Mouse (Mus musculus): ENCODE measurements around the gene Trim41. TPM values are rescaled to one million over a fixed set of nuclear protein-coding genes. Genes with fewer than 3 reads are reported as not detected.
"Not testable (repeated sequence)": the region's sequence is repeated elsewhere in the genome, so short reads cannot be mapped to it uniquely, and the experiment has no call there.

The Trim41 gene
- polyA plus RNA-seq, 1 experiment: 45.0 TPM

GRCm38 (mm10) chr11:48835923-48836322 lies 18.8 kb upstream of the Trim41 start:
- Histone ChIP-seq H3K27me3 (ENCODE audit: control insufficient read depth, insufficient read depth, low read length) (no peaks in the 10 kb centered on the region), H3K4me3 (replicated peaks; ENCODE audit: insufficient read depth, low read depth, low read length) (no peak overlapping the region), H3K27ac (ENCODE audit: insufficient read depth, low read length) (no peak overlapping the region), H3K4me1 (ENCODE audit: control insufficient read depth, insufficient read depth, low read length) (no peaks in the 10 kb centered on the region)
- 79% methylated on average over 6 of the region's 6 CpGs for WGBS
- no peak for DNase-seq
- TF ChIP-seq POLR2A (IDR thresholded peaks at IDR 0.05; ENCODE audit: borderline replicate concordance, insufficient read depth, low read length): no peak
- TF ChIP-seq CTCF (IDR thresholded peaks at IDR 0.05; ENCODE audit: borderline replicate concordance, insufficient read depth, low read depth, low read length): no peak

- WGBS: under 1% methylated on average over 30 of the region's 30 CpGs
- peak; percentile 87 to 95 for DNase-seq
- TF ChIP-seq CTCF (IDR thresholded peaks at IDR 0.05; ENCODE audit: borderline replicate concordance, insufficient read depth, low read depth, low read length) (no peak), POLR2A (IDR thresholded peaks at IDR 0.05; ENCODE audit: borderline replicate concordance, insufficient read depth, low read length) (no peak)
- Histone ChIP-seq H3K4me1 (ENCODE audit: control insufficient read depth, insufficient read depth, low read length) (no peaks in the 10 kb centered on the region), H3K4me3 (replicated peaks; ENCODE audit: insufficient read depth, low read depth, low read length) (peak overlapping the region; percentile 84), H3K27ac (ENCODE audit: insufficient read depth, low read length) (peak overlapping the region; percentile 14; the same call in 1 of the 2 replicates), H3K27me3 (ENCODE audit: control insufficient read depth, insufficient read depth, low read length) (no peaks in the 10 kb centered on the region)
Measured at GRCm38 (mm10) chr11:48833731-48834639, 16.8 kb upstream of the Trim41 start.

- Histone ChIP-seq H3K27ac (ENCODE audit: insufficient read depth, low read length) (no peak overlapping the region), H3K4me3 (replicated peaks; ENCODE audit: insufficient read depth, low read depth, low read length) (peak overlapping the region; percentile 84), H3K4me1 (ENCODE audit: control insufficient read depth, insufficient read depth, low read length) (no peaks in the 10 kb centered on the region), H3K27me3 (ENCODE audit: control insufficient read depth, insufficient read depth, low read length) (no peaks in the 10 kb centered on the region)
- 44% methylated on average over 9 of the region's 9 CpGs for WGBS
- no peak for DNase-seq
- TF ChIP-seq CTCF (IDR thresholded peaks at IDR 0.05; ENCODE audit: borderline replicate concordance, insufficient read depth, low read depth, low read length) (no peak), POLR2A (IDR thresholded peaks at IDR 0.05; ENCODE audit: borderline replicate concordance, insufficient read depth, low read length) (no peak)
Measured at GRCm38 (mm10) chr11:48833078-48833730, 16.1 kb upstream of the Trim41 start.

- H3K27ac ChIP-seq (ENCODE audit: insufficient read depth, low read length): no peak overlapping the region
- no peak overlapping the region for H3K4me3 ChIP-seq (replicated peaks; ENCODE audit: insufficient read depth, low read depth, low read length)
- H3K27me3 ChIP-seq (ENCODE audit: control insufficient read depth, insufficient read depth, low read length): no peaks in the 10 kb centered on the region
- DNase-seq: no peak
- 76% methylated on average over 2 of the region's 2 CpGs for WGBS
- H3K4me1 ChIP-seq (ENCODE audit: control insufficient read depth, insufficient read depth, low read length): no peaks in the 10 kb centered on the region
- TF ChIP-seq POLR2A (IDR thresholded peaks at IDR 0.05; ENCODE audit: borderline replicate concordance, insufficient read depth, low read length): no peak
- TF ChIP-seq CTCF (IDR thresholded peaks at IDR 0.05; ENCODE audit: borderline replicate concordance, insufficient read depth, low read depth, low read length): no peak
Measured at GRCm38 (mm10) chr11:48831273-48831672, 14.1 kb upstream of the Trim41 start.

GRCm38 (mm10) chr11:48830279-48830678 lies 13.1 kb upstream of the Trim41 start:
- no peak overlapping the region for H3K4me3 ChIP-seq (replicated peaks; ENCODE audit: insufficient read depth, low read depth, low read length)
- no peak for TF ChIP-seq POLR2A (IDR thresholded peaks at IDR 0.05; ENCODE audit: borderline replicate concordance, insufficient read depth, low read length)
- TF ChIP-seq CTCF (IDR thresholded peaks at IDR 0.05; ENCODE audit: borderline replicate concordance, insufficient read depth, low read depth, low read length): no peak
- no peak overlapping the region for H3K27ac ChIP-seq (ENCODE audit: insufficient read depth, low read length)
- H3K4me1 ChIP-seq (ENCODE audit: control insufficient read depth, insufficient read depth, low read length): no peaks in the 10 kb centered on the region
- WGBS: 92% methylated on average over 2 of the region's 2 CpGs
- H3K27me3 ChIP-seq (ENCODE audit: control insufficient read depth, insufficient read depth, low read length): no peaks in the 10 kb centered on the region
- no peak for DNase-seq

- 73% methylated on average over 6 of the region's 6 CpGs for WGBS
- no peaks in the 10 kb centered on the region for H3K4me1 ChIP-seq (ENCODE audit: control insufficient read depth, insufficient read depth, low read length)
- peak overlapping the region; percentile 59; the same call in 1 of the 2 replicates for H3K27ac ChIP-seq (ENCODE audit: insufficient read depth, low read length)
- no peak overlapping the region for H3K4me3 ChIP-seq (replicated peaks; ENCODE audit: insufficient read depth, low read depth, low read length)
- DNase-seq: no peak
- no peaks in the 10 kb centered on the region for H3K27me3 ChIP-seq (ENCODE audit: control insufficient read depth, insufficient read depth, low read length)
- TF ChIP-seq CTCF (IDR thresholded peaks at IDR 0.05; ENCODE audit: borderline replicate concordance, insufficient read depth, low read depth, low read length) (no peak), POLR2A (IDR thresholded peaks at IDR 0.05; ENCODE audit: borderline replicate concordance, insufficient read depth, low read length) (no peak)
Measured at GRCm38 (mm10) chr11:48827926-48828325, 10.8 kb upstream of the Trim41 start.

GRCm38 (mm10) chr11:48826752-48827096 lies 9.6 kb upstream of the Trim41 start:
- Histone ChIP-seq H3K4me3 (replicated peaks; ENCODE audit: insufficient read depth, low read depth, low read length) (peak overlapping the region; percentile 9), H3K27me3 (ENCODE audit: control insufficient read depth, insufficient read depth, low read length) (no peaks in the 10 kb centered on the region), H3K4me1 (ENCODE audit: control insufficient read depth, insufficient read depth, low read length) (no peaks in the 10 kb centered on the region), H3K27ac (ENCODE audit: insufficient read depth, low read length) (no peak overlapping the region)
- no peak for DNase-seq
- WGBS: 0% methylated on average over 6 of the region's 6 CpGs
- TF ChIP-seq POLR2A (IDR thresholded peaks at IDR 0.05; ENCODE audit: borderline replicate concordance, insufficient read depth, low read length): no peak
- no peak for TF ChIP-seq CTCF (IDR thresholded peaks at IDR 0.05; ENCODE audit: borderline replicate concordance, insufficient read depth, low read depth, low read length)

- not testable (repeated sequence) for H3K27ac ChIP-seq (ENCODE audit: insufficient read depth, low read length); H3K27me3 ChIP-seq (ENCODE audit: control insufficient read depth, insufficient read depth, low read length); H3K4me1 ChIP-seq (ENCODE audit: control insufficient read depth, insufficient read depth, low read length)
- under 1% methylated on average over 54 of the region's 92 CpGs for WGBS
- DNase-seq: peak; percentile 46 to 54
- H3K4me3 ChIP-seq (replicated peaks; ENCODE audit: insufficient read depth, low read depth, low read length): peak within 1 kb of the TSS; percentile 56
Measured at GRCm38 (mm10) chr11:48825979-48826751, 9.0 kb upstream of the Trim41 start, which contains the start of the genes Trim7 and Gm12184. Gene Trim7, plus strand, starts transcription at chr11:48826140. Gene Gm12184, minus strand, starts transcription at chr11:48826655.
